Mouse (Mus musculus): ENCODE measurements around the gene Iqschfp. TPM values are rescaled to one million over a fixed set of nuclear protein-coding genes. Genes with fewer than 3 reads are reported as not detected.

The Iqschfp gene
- polyA plus RNA-seq, 1 experiment, result 1.1 TPM

- Histone ChIP-seq H3K36me3 (ENCODE audit: control insufficient read depth, insufficient read depth, low read length) (no peaks in the 10 kb centered on the region), H3K27me3 (ENCODE audit: control insufficient read depth, insufficient read depth, low read length) (no peaks in the 10 kb centered on the region), H3K4me1 (ENCODE audit: control insufficient read depth, insufficient read depth, low read length) (no peaks in the 10 kb centered on the region), H3K4me3 (ENCODE audit: control insufficient read depth, low read depth, low read length) (no peak overlapping the region), H3K27ac (ENCODE audit: control insufficient read depth, insufficient read depth, low read depth, low read length) (no peak overlapping the region)
- TF ChIP-seq CTCF (IDR thresholded peaks at IDR 0.05; ENCODE audit: control insufficient read depth, insufficient read depth, insufficient replicate concordance, low read depth, low read length), result no peak
- TF ChIP-seq POLR2A (IDR thresholded peaks at IDR 0.05; ENCODE audit: control insufficient read depth, low read depth, low read length), result no peak
Observed at GRCm38 (mm10) chr3:67925453-67925852, 33.4 kb downstream of the Iqschfp start.

GRCm38 (mm10) chr3:67930424-67931133 is 38.5 kb downstream of the Iqschfp start:
- TF ChIP-seq CTCF (IDR thresholded peaks at IDR 0.05; ENCODE audit: control insufficient read depth, insufficient read depth, insufficient replicate concordance, low read depth, low read length) (no peak), POLR2A (IDR thresholded peaks at IDR 0.05; ENCODE audit: control insufficient read depth, low read depth, low read length) (no peak)
- no peaks in the 10 kb centered on the region for H3K27me3 ChIP-seq (ENCODE audit: control insufficient read depth, insufficient read depth, low read length)
- H3K36me3 ChIP-seq (ENCODE audit: control insufficient read depth, insufficient read depth, low read length), result no peaks in the 10 kb centered on the region
- H3K27ac ChIP-seq (ENCODE audit: control insufficient read depth, insufficient read depth, low read depth, low read length), result no peak overlapping the region
- no peak overlapping the region for H3K4me3 ChIP-seq (ENCODE audit: control insufficient read depth, low read depth, low read length)
- no peaks in the 10 kb centered on the region for H3K4me1 ChIP-seq (ENCODE audit: control insufficient read depth, insufficient read depth, low read length)

- H3K27me3 ChIP-seq (ENCODE audit: control insufficient read depth, insufficient read depth, low read length), result no peaks in the 10 kb centered on the region
- no peak overlapping the region for H3K27ac ChIP-seq (ENCODE audit: control insufficient read depth, insufficient read depth, low read depth, low read length)
- no peaks in the 10 kb centered on the region for H3K4me1 ChIP-seq (ENCODE audit: control insufficient read depth, insufficient read depth, low read length)
- H3K36me3 ChIP-seq (ENCODE audit: control insufficient read depth, insufficient read depth, low read length), result no peaks in the 10 kb centered on the region
- TF ChIP-seq POLR2A (IDR thresholded peaks at IDR 0.05; ENCODE audit: control insufficient read depth, low read depth, low read length), result no peak
- H3K4me3 ChIP-seq (ENCODE audit: control insufficient read depth, low read depth, low read length), result no peak overlapping the region
Observed at GRCm38 (mm10) chr3:67931181-67931580, 39.1 kb downstream of the Iqschfp start.

- H3K4me1 ChIP-seq (ENCODE audit: control insufficient read depth, insufficient read depth, low read length), result no peaks in the 10 kb centered on the region
- no peak overlapping the region for H3K27ac ChIP-seq (ENCODE audit: control insufficient read depth, insufficient read depth, low read depth, low read length)
- H3K27me3 ChIP-seq (ENCODE audit: control insufficient read depth, insufficient read depth, low read length), result no peaks in the 10 kb centered on the region
- no peak for TF ChIP-seq POLR2A (IDR thresholded peaks at IDR 0.05; ENCODE audit: control insufficient read depth, low read depth, low read length)
- no peak for TF ChIP-seq CTCF (IDR thresholded peaks at IDR 0.05; ENCODE audit: control insufficient read depth, insufficient read depth, insufficient replicate concordance, low read depth, low read length)
- no peak overlapping the region for H3K4me3 ChIP-seq (ENCODE audit: control insufficient read depth, low read depth, low read length)
- no peaks in the 10 kb centered on the region for H3K36me3 ChIP-seq (ENCODE audit: control insufficient read depth, insufficient read depth, low read length)
Observed at GRCm38 (mm10) chr3:67931914-67932313, 39.9 kb downstream of the Iqschfp start.

GRCm38 (mm10) chr3:67935829-67936228 is 43.8 kb downstream of the Iqschfp start:
- Histone ChIP-seq H3K36me3 (ENCODE audit: control insufficient read depth, insufficient read depth, low read length) (no peaks in the 10 kb centered on the region), H3K4me3 (ENCODE audit: control insufficient read depth, low read depth, low read length) (no peak overlapping the region), H3K27me3 (ENCODE audit: control insufficient read depth, insufficient read depth, low read length) (no peaks in the 10 kb centered on the region), H3K27ac (ENCODE audit: control insufficient read depth, insufficient read depth, low read depth, low read length) (no peak overlapping the region), H3K4me1 (ENCODE audit: control insufficient read depth, insufficient read depth, low read length) (no peaks in the 10 kb centered on the region)
- TF ChIP-seq CTCF (IDR thresholded peaks at IDR 0.05; ENCODE audit: control insufficient read depth, insufficient read depth, insufficient replicate concordance, low read depth, low read length), result no peak
- TF ChIP-seq POLR2A (IDR thresholded peaks at IDR 0.05; ENCODE audit: control insufficient read depth, low read depth, low read length), result no peak

- Histone ChIP-seq H3K4me1 (ENCODE audit: control insufficient read depth, insufficient read depth, low read length) (no peaks in the 10 kb centered on the region), H3K27me3 (ENCODE audit: control insufficient read depth, insufficient read depth, low read length) (no peaks in the 10 kb centered on the region), H3K36me3 (ENCODE audit: control insufficient read depth, insufficient read depth, low read length) (no peaks in the 10 kb centered on the region), H3K4me3 (ENCODE audit: control insufficient read depth, low read depth, low read length) (no peak overlapping the region), H3K27ac (ENCODE audit: control insufficient read depth, insufficient read depth, low read depth, low read length) (no peak overlapping the region)
- no peak for TF ChIP-seq CTCF (IDR thresholded peaks at IDR 0.05; ENCODE audit: control insufficient read depth, insufficient read depth, insufficient replicate concordance, low read depth, low read length)
- TF ChIP-seq POLR2A (IDR thresholded peaks at IDR 0.05; ENCODE audit: control insufficient read depth, low read depth, low read length), result no peak
Observed at GRCm38 (mm10) chr3:67947000-67947399, 55.0 kb downstream of the Iqschfp start.

- TF ChIP-seq CTCF (IDR thresholded peaks at IDR 0.05; ENCODE audit: control insufficient read depth, insufficient read depth, insufficient replicate concordance, low read depth, low read length), result no peak
- no peak for TF ChIP-seq POLR2A (IDR thresholded peaks at IDR 0.05; ENCODE audit: control insufficient read depth, low read depth, low read length)
- Histone ChIP-seq H3K36me3 (ENCODE audit: control insufficient read depth, insufficient read depth, low read length) (no peaks in the 10 kb centered on the region), H3K27ac (ENCODE audit: control insufficient read depth, insufficient read depth, low read depth, low read length) (no peak overlapping the region), H3K4me1 (ENCODE audit: control insufficient read depth, insufficient read depth, low read length) (no peaks in the 10 kb centered on the region), H3K4me3 (ENCODE audit: control insufficient read depth, low read depth, low read length) (no peak overlapping the region), H3K27me3 (ENCODE audit: control insufficient read depth, insufficient read depth, low read length) (no peaks in the 10 kb centered on the region)
Observed at GRCm38 (mm10) chr3:67952517-67952940, 60.5 kb downstream of the Iqschfp start.
